Mouse (Mus musculus): ENCODE measurements around the gene Gpr107. TPM values are rescaled to one million over a fixed set of nuclear protein-coding genes. Genes with fewer than 3 reads are reported as not detected.

Gpr107 gene
- total and polyA plus RNA-seq, 3 experiments: 16.4 to 18.3 TPM; not detected in 1

GRCm38 (mm10) chr2:31109960-31110548 is 42.1 kb upstream of the Gpr107 start (continued):
- TF ChIP-seq SMC3 (IDR thresholded peaks at IDR 0.05; ENCODE audit: low read depth, low read length) (no peak), BHLHE40 (IDR thresholded peaks at IDR 0.05; ENCODE audit: borderline replicate concordance, low read depth, low read length) (no peak), RAD21 (IDR thresholded peaks at IDR 0.05; ENCODE audit: low read depth, low read length) (no peak), UBTF (IDR thresholded peaks at IDR 0.05; ENCODE audit: borderline replicate concordance, insufficient read depth, low read depth, low read length) (no peak), MYC (IDR thresholded peaks at IDR 0.05; ENCODE audit: low read depth, low read length) (peak; percentile 58; the same call in 1 of the 2 replicates), POLR2A (IDR thresholded peaks at IDR 0.05; ENCODE audit: control insufficient read depth in 1 of 2, insufficient read depth in 1 of 2, low read depth in 1 of 2, low read length in 2 of 2, poor library complexity in 1 of 2) (no peak), POLR2AphosphoS5 (IDR thresholded peaks at IDR 0.05; ENCODE audit: borderline replicate concordance, low read depth, low read length) (no peak), ETS1 (IDR thresholded peaks at IDR 0.05; ENCODE audit: low read depth, low read length) (peak; percentile 58; the same call in 1 of the 2 replicates), EP300 (IDR thresholded peaks at IDR 0.05; ENCODE audit: low read depth in 1 of 2, low read length in 2 of 2) (peak; percentile 90 to 95)

GRCm38 (mm10) chr2:31111685-31112084 is 40.4 kb upstream of the Gpr107 start:
- Histone ChIP-seq H3K9me3 (replicated peaks; ENCODE audit: insufficient read depth, low read length) (no peaks in the 10 kb centered on the region), H3K4me3 (ENCODE audit: control insufficient read depth in 1 of 2, insufficient read depth in 1 of 2, low read depth in 2 of 2, low read length in 2 of 2) (no peak overlapping the region), H3K36me3 (ENCODE audit: control insufficient read depth in 1 of 2, insufficient read depth in 2 of 2, low read length in 2 of 2) (peaks cover 0 to 28% of the 10 kb centered on the region in 2 experiments; a peak in 2 of 4 replicates), H3K4me1 (ENCODE audit: control insufficient read depth in 1 of 2, insufficient read depth in 2 of 2, low read length in 2 of 2) (peaks cover 21 to 30% of the 10 kb centered on the region in 2 experiments), H3K27ac (ENCODE audit: control insufficient read depth, low read depth, low read length) (no peak overlapping the region), H3K9ac (ENCODE audit: control insufficient read depth, low read depth, low read length, poor library complexity, severe bottlenecking) (no peak overlapping the region), H3K79me2 (ENCODE audit: control insufficient read depth, insufficient read depth, low read length, poor library complexity) (no peaks in the 10 kb centered on the region), H3K27me3 (ENCODE audit: control insufficient read depth in 1 of 2, insufficient read depth in 2 of 2, low read length in 2 of 2) (no peaks in the 10 kb centered on the region)
- DNase-seq (ENCODE audit: low read depth, low spot score): no peak
- no peak for TF ChIP-seq JUND (IDR thresholded peaks at IDR 0.05; ENCODE audit: low read depth, low read length)
- no peak for TF ChIP-seq USF1 (IDR thresholded peaks at IDR 0.05; ENCODE audit: low read depth, low read length)
- no peak for TF ChIP-seq EP300 (IDR thresholded peaks at IDR 0.05; ENCODE audit: low read depth in 1 of 2, low read length in 2 of 2)
- TF ChIP-seq USF2 (IDR thresholded peaks at IDR 0.05; ENCODE audit: borderline replicate concordance in 1 of 2, insufficient read depth in 1 of 2, low read depth in 1 of 2, low read length in 2 of 2): no peak

GRCm38 (mm10) chr2:31114205-31114604 is 37.9 kb upstream of the Gpr107 start:
- peaks cover 18 to 27% of the 10 kb centered on the region in 2 experiments for H3K4me1 ChIP-seq (ENCODE audit: control insufficient read depth in 1 of 2, insufficient read depth in 2 of 2, low read length in 2 of 2)
- peak; percentile 67 for DNase-seq (ENCODE audit: low read depth, low spot score)
- no peaks in the 10 kb centered on the region for H3K27me3 ChIP-seq (ENCODE audit: control insufficient read depth in 1 of 2, insufficient read depth in 2 of 2, low read length in 2 of 2)
- H3K36me3 ChIP-seq (ENCODE audit: control insufficient read depth in 1 of 2, insufficient read depth in 2 of 2, low read length in 2 of 2): peaks cover 0 to 28% of the 10 kb centered on the region in 2 experiments; a peak in 2 of 4 replicates
- H3K27ac ChIP-seq (ENCODE audit: control insufficient read depth, low read depth, low read length): peak overlapping the region; percentile 75
- H3K9ac ChIP-seq (ENCODE audit: control insufficient read depth, low read depth, low read length, poor library complexity, severe bottlenecking): no peak overlapping the region
- TF ChIP-seq E2F4 (IDR thresholded peaks at IDR 0.05; ENCODE audit: borderline replicate concordance, low read depth, low read length): no peak
- TF ChIP-seq RCOR1 (IDR thresholded peaks at IDR 0.05; ENCODE audit: low read depth, low read length): 0 out of 2 replicates have a peak, but pooled peaks have one; percentile 6
- no peak overlapping the region for H3K4me3 ChIP-seq (ENCODE audit: control insufficient read depth in 1 of 2, insufficient read depth in 1 of 2, low read depth in 2 of 2, low read length in 2 of 2)
- no peaks in the 10 kb centered on the region for H3K9me3 ChIP-seq (replicated peaks; ENCODE audit: insufficient read depth, low read length)
- no peaks in the 10 kb centered on the region for H3K79me2 ChIP-seq (ENCODE audit: control insufficient read depth, insufficient read depth, low read length, poor library complexity)
